Mouse (Mus musculus) layer of hippocampus, adult 18-20 months (tissue): ENCODE measurements around the gene Ttc36. TPM values are rescaled to one million over a fixed set of nuclear protein-coding genes. Genes with fewer than 3 reads are reported as not detected.
"Not testable (repeated sequence)": the region's sequence is repeated elsewhere in the genome, so short reads cannot be mapped to it uniquely, and the experiment has no call there.

Experiments used
- DNase-seq, 2 experiments: peaks; one replicate each; pipeline ENCODE4 v3.0.0; 2022; ENCODE audit warnings: low spot score in 2 of 2
- total RNA-seq, 2 experiments: library from RNA; stranded (reverse); gene quantifications; 2 replicates each; pipeline ENCODE4 v1.2.3; 2021

Gene Ttc36
- total RNA-seq, 2 experiments from 2014 or later: 1.2 TPM; not detected in 1

- DNase-seq: peak; percentile 87 to 97
Measured at GRCm38 (mm10) chr9:44772750-44773651, 29.9 kb downstream of the Ttc36 start.

- no peak for DNase-seq
Measured at GRCm38 (mm10) chr9:44772392-44772749, 30.5 kb downstream of the Ttc36 start.

GRCm38 (mm10) chr9:44771376-44771775 is 31.5 kb downstream of the Ttc36 start:
- no peak for DNase-seq

GRCm38 (mm10) chr9:44768029-44768394 is 34.9 kb downstream of the Ttc36 start:
- DNase-seq: not testable (repeated sequence)

GRCm38 (mm10) chr9:44767101-44768028 is 35.5 kb downstream of the Ttc36 start, which contains the start of the genes Arcn1 and Ift46:
Arcn1 (minus strand) TSS chr9:44767845.
Ift46 (plus strand) TSS chr9:44767908.
- DNase-seq: peak; percentile 79 to 85

GRCm38 (mm10) chr9:44760873-44761272 is 42.0 kb downstream of the Ttc36 start:
- no peak for DNase-seq

Other genes starting within 250 kb of the Ttc36 start
- gene Cxcr5, start 241.2 kb downstream of the Ttc36 start, total RNA-seq: not detected
- gene Ddx6, start 198.2 kb downstream of the Ttc36 start, total RNA-seq: 100 to 1,000 TPM; 145 to 146 TPM
- not detected for gene Treh, start 129.8 kb downstream of the Ttc36 start, total RNA-seq
- 10 to 100 TPM; 62.4 to 84.0 TPM for gene Phldb1, start 67.9 kb downstream of the Ttc36 start, total RNA-seq
- 100 to 1,000 TPM in 1 of 2 experiments, 10 to 100 TPM in 1; 97.1 to 103 TPM for gene Arcn1, start 35.2 kb downstream of the Ttc36 start, total RNA-seq
- 10 to 100 TPM; 65.2 to 78.9 TPM for gene Ift46, start 35.2 kb downstream of the Ttc36 start, total RNA-seq
- 10 to 100 TPM; 49.4 to 54.9 TPM for gene Tmem25, start 3.8 kb downstream of the Ttc36 start, total RNA-seq
- gene Kmt2a, start 78.2 kb upstream of the Ttc36 start, total RNA-seq: 10 to 100 TPM; 72.0 to 84.2 TPM
- 100 to 1,000 TPM; 334 to 337 TPM for gene Atp5l, start 117.7 kb upstream of the Ttc36 start, total RNA-seq
- gene Ube4a, start 162.5 kb upstream of the Ttc36 start, total RNA-seq: 10 to 100 TPM; 67.0 to 73.5 TPM
- gene Cd3g, start 177.4 kb upstream of the Ttc36 start, total RNA-seq: not detected
- not detected for gene Cd3d, start 178.7 kb upstream of the Ttc36 start, total RNA-seq
- not detected for gene Cd3e, start 206.6 kb upstream of the Ttc36 start, total RNA-seq
- gene Mpzl2, start 236.7 kb upstream of the Ttc36 start, total RNA-seq: under 1 TPM; 0.43 to 0.67 TPM